Mouse (Mus musculus): Measurements from ENCODE around the gene Mrpl24. TPM values are rescaled to one million over a fixed set of nuclear protein-coding genes. Genes with fewer than 3 reads are reported as not detected.

Mrpl24 gene
- polyA plus RNA-seq, 1 experiment from 2014 or later, result 67.9 TPM

DNA sequence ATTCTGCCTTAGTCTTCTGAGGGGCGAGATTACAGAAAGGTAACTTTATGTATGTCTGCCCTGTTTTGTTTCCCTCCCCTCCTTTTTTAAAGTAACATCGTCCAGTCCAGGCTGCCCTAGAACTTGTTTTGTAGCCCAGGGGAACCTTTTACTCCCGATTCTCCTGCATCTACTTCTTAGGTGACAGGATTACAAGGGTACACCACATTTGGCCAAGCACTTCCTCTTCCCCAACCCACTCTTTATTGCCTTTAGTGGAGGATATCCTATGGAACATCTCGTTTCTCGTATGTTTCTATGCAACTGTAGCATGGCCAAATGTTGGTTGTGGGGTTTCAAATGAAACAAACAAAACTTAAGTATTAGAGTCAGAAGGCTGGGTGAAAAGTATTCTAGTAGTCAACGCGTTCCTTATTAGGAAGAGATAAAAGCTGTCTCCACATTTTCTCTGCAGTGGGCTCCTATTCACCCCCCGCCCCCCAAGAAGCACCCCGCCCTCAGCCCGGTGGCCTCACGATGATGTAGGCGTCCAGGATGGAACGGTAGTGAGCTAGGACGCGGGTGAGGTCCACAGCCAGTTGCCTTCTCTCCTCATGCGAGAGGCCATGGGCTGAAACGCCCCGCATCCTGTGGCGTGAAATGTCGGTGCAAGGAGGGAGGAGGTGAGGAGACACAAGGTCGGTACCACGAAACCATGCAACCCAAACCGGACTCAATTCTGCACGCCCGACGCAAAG, 10.2 kb downstream of the Mrpl24 start:
- no peaks in the 10 kb centered on the region for H3K9me3 ChIP-seq (ENCODE audit: control insufficient read depth, low read length)
- ATAC-seq (ENCODE audit: insufficient number of reproducible peaks, insufficient read depth, low FRiP score, low read depth), result 0 out of 2 replicates have a peak, but pooled peaks have one; percentile 14
- WGBS, result 6% methylated on average over 26 of the region's 26 CpGs
- H3K4me1 ChIP-seq (ENCODE audit: control insufficient read depth in 2 of 2, insufficient read depth in 2 of 2, low read length in 2 of 2), result peaks cover 3 to 13% of the 10 kb centered on the region in 2 experiments; a peak in 3 of 4 replicates
- H3K4me2 ChIP-seq (ENCODE audit: low read length), result peak overlapping the region; percentile 78
- H3K27me3 ChIP-seq (ENCODE audit: control insufficient read depth, insufficient read depth, low read length), result no peaks in the 10 kb centered on the region
- peaks cover 63% of the 10 kb centered on the region for H3K36me3 ChIP-seq (ENCODE audit: control insufficient read depth, insufficient read depth, low read length)
- peak overlapping the region; percentile 82 to 97 for H3K4me3 ChIP-seq (ENCODE audit: control insufficient read depth in 1 of 2, insufficient read depth in 1 of 2, low read depth in 1 of 2, low read length in 2 of 2)
- peak overlapping the region; percentile 72 to 85 for H3K27ac ChIP-seq (replicated peaks in 1 of 2; ENCODE audit: control insufficient read depth in 1 of 2, insufficient read depth in 1 of 2, low read depth in 2 of 2, low read length in 2 of 2)
- H3K9ac ChIP-seq (ENCODE audit: low read length), result peak overlapping the region; percentile 96

- peak within 1 kb of the TSS; percentile 87 for H3K4me2 ChIP-seq (ENCODE audit: low read length)
- no peaks in the 10 kb centered on the region for H3K9me3 ChIP-seq (ENCODE audit: control insufficient read depth, low read length)
- H3K4me1 ChIP-seq (ENCODE audit: control insufficient read depth in 2 of 2, insufficient read depth in 2 of 2, low read length in 2 of 2), result peaks cover 3 to 13% of the 10 kb centered on the region in 2 experiments; a peak in 3 of 4 replicates
- peak within 1 kb of the TSS; percentile 96 for H3K9ac ChIP-seq (ENCODE audit: low read length)
- H3K36me3 ChIP-seq (ENCODE audit: control insufficient read depth, insufficient read depth, low read length), result peaks cover 63% of the 10 kb centered on the region
- ATAC-seq (ENCODE audit: insufficient number of reproducible peaks, insufficient read depth, low FRiP score, low read depth), result peak; percentile 97
- peak within 1 kb of the TSS; percentile 72 to 90 for H3K27ac ChIP-seq (replicated peaks in 1 of 2; ENCODE audit: control insufficient read depth in 1 of 2, insufficient read depth in 1 of 2, low read depth in 2 of 2, low read length in 2 of 2)
- under 1% methylated on average over 63 of the region's 78 CpGs for WGBS
- peak within 1 kb of the TSS; percentile 82 to 97 for H3K4me3 ChIP-seq (ENCODE audit: control insufficient read depth in 1 of 2, insufficient read depth in 1 of 2, low read depth in 1 of 2, low read length in 2 of 2)
- H3K27me3 ChIP-seq (ENCODE audit: control insufficient read depth, insufficient read depth, low read length), result no peaks in the 10 kb centered on the region
Measured at GRCm38 (mm10) chr3:87930078-87930795, 10.9 kb downstream of the Mrpl24 start, which contains the start of the genes Isg20l2 and Rrnad1. Gene Isg20l2 (plus strand): TSS chr3:87930314. Gene Rrnad1 (minus strand): TSS chr3:87930717.

DNA sequence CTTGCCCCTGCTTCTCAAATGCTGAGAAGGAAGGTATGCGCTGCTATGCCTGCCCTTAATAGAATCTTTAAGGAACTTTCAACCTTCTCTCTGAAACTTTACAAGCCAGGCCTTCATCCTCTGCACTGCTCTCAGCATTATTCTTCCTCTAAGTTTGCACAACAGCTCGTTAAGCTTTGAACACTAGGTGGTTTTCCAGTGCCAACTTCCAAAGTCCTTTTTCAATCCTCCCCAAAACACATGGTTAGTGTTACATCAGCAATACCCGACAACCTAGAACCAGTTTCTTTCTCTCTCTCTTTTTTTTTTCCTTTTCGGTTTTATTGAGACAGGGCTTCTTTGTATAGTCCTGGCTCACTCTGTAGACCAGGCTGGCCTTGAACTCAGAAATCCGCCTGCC, 14.7 kb downstream of the Mrpl24 start:
- peaks cover 72% of the 10 kb centered on the region for H3K36me3 ChIP-seq (ENCODE audit: control insufficient read depth, insufficient read depth, low read length)
- no peaks in the 10 kb centered on the region for H3K9me3 ChIP-seq (ENCODE audit: control insufficient read depth, low read length)
- 85% methylated on average over 5 of the region's 5 CpGs for WGBS
- H3K27ac ChIP-seq (replicated peaks in 1 of 2; ENCODE audit: control insufficient read depth in 1 of 2, insufficient read depth in 1 of 2, low read depth in 2 of 2, low read length in 2 of 2), result no peak overlapping the region
- H3K4me3 ChIP-seq (ENCODE audit: control insufficient read depth in 1 of 2, insufficient read depth in 1 of 2, low read depth in 1 of 2, low read length in 2 of 2), result no peak overlapping the region
- H3K4me2 ChIP-seq (ENCODE audit: low read length), result no peak overlapping the region
- H3K4me1 ChIP-seq (ENCODE audit: control insufficient read depth in 2 of 2, insufficient read depth in 2 of 2, low read length in 2 of 2), result peaks cover 3 to 14% of the 10 kb centered on the region in 2 experiments; a peak in 3 of 4 replicates
- no peak overlapping the region for H3K9ac ChIP-seq (ENCODE audit: low read length)
- no peak for ATAC-seq (ENCODE audit: insufficient number of reproducible peaks, insufficient read depth, low FRiP score, low read depth)
- H3K27me3 ChIP-seq (ENCODE audit: control insufficient read depth, insufficient read depth, low read length), result no peaks in the 10 kb centered on the region

DNA sequence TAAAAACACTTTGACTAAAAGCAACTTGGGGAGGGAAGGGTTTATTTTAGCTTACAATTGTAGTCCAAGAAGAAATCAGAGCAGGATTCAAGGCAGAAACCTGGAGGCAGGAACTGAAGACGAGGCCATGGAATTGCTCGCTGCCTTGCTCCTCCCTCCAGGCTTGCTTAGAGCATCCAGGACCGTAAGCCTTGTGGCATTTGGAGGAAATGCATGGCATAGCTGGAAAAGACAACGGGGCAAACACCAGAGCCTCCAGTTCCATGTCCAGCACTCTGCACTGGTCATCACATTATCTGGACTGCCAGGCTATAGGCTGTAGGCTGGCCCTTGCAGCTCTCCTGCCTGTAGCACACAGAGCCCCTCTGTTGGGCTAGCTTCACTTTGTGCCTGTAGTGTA, 15.2 kb downstream of the Mrpl24 start:
- WGBS, result 53% methylated on average over 4 of the region's 4 CpGs
- peaks cover 0 to 9% of the 10 kb centered on the region in 2 experiments; a peak in 2 of 4 replicates for H3K4me1 ChIP-seq (ENCODE audit: control insufficient read depth in 2 of 2, insufficient read depth in 2 of 2, low read length in 2 of 2)

GRCm38 (mm10) chr3:87935201-87935600, 15.9 kb downstream of the Mrpl24 start:
- WGBS, result 87% methylated on average over 4 of the region's 4 CpGs
- H3K36me3 ChIP-seq (ENCODE audit: control insufficient read depth, insufficient read depth, low read length), result peaks cover 84% of the 10 kb centered on the region
- no peak overlapping the region for H3K4me2 ChIP-seq (ENCODE audit: low read length)

More for the DNA sequence above, 15.2 kb downstream of the Mrpl24 start:
- Histone ChIP-seq H3K9ac (ENCODE audit: low read length) (no peak overlapping the region), H3K27ac (replicated peaks in 1 of 2; ENCODE audit: control insufficient read depth in 1 of 2, insufficient read depth in 1 of 2, low read depth in 2 of 2, low read length in 2 of 2) (no peak overlapping the region), H3K36me3 (ENCODE audit: control insufficient read depth, insufficient read depth, low read length) (peaks cover 76% of the 10 kb centered on the region), H3K4me3 (ENCODE audit: control insufficient read depth in 1 of 2, insufficient read depth in 1 of 2, low read depth in 1 of 2, low read length in 2 of 2) (no peak overlapping the region), H3K27me3 (ENCODE audit: control insufficient read depth, insufficient read depth, low read length) (no peaks in the 10 kb centered on the region), H3K9me3 (ENCODE audit: control insufficient read depth, low read length) (no peaks in the 10 kb centered on the region), H3K4me2 (ENCODE audit: low read length) (no peak overlapping the region)
- no peak for ATAC-seq (ENCODE audit: insufficient number of reproducible peaks, insufficient read depth, low FRiP score, low read depth)

DNA sequence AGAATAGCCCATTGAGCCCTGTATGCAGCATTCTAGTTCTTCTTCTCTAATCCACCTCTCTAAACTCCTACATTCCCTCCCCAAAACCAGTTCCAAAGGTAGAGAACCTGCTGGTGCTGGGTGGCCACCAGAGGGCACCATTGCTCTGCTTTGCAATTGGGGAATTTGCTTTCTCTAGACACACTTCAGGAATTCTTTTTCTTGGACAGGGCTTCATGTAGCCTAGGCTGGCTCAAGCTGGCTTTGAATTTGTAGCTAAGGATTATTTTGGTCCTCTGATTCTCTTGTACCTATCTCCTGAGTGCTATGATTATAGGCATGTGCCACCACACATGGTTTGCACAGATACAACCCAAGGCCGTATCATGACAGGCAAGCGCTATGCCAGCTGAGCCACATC, 16.5 kb downstream of the Mrpl24 start:
- no peaks in the 10 kb centered on the region for H3K27me3 ChIP-seq (ENCODE audit: control insufficient read depth, insufficient read depth, low read length)
- 95% methylated on average over 2 of the region's 2 CpGs for WGBS
- peak overlapping the region; percentile 8; the same call in 1 of the 2 replicates for H3K9ac ChIP-seq (ENCODE audit: low read length)
- ATAC-seq (ENCODE audit: insufficient number of reproducible peaks, insufficient read depth, low FRiP score, low read depth), result no peak
- peaks cover 0 to 9% of the 10 kb centered on the region in 2 experiments; a peak in 2 of 4 replicates for H3K4me1 ChIP-seq (ENCODE audit: control insufficient read depth in 2 of 2, insufficient read depth in 2 of 2, low read length in 2 of 2)
- H3K27ac ChIP-seq (replicated peaks in 1 of 2; ENCODE audit: control insufficient read depth in 1 of 2, insufficient read depth in 1 of 2, low read depth in 2 of 2, low read length in 2 of 2), result no peak overlapping the region
- H3K9me3 ChIP-seq (ENCODE audit: control insufficient read depth, low read length), result no peaks in the 10 kb centered on the region
- H3K36me3 ChIP-seq (ENCODE audit: control insufficient read depth, insufficient read depth, low read length), result peaks cover 89% of the 10 kb centered on the region
- no peak overlapping the region for H3K4me3 ChIP-seq (ENCODE audit: control insufficient read depth in 1 of 2, insufficient read depth in 1 of 2, low read depth in 1 of 2, low read length in 2 of 2)
- no peak overlapping the region for H3K4me2 ChIP-seq (ENCODE audit: low read length)

More at GRCm38 (mm10) chr3:87935201-87935600, 15.9 kb downstream of the Mrpl24 start:
- Histone ChIP-seq H3K4me1 (ENCODE audit: control insufficient read depth in 2 of 2, insufficient read depth in 2 of 2, low read length in 2 of 2) (peaks cover 0 to 9% of the 10 kb centered on the region in 2 experiments; a peak in 2 of 4 replicates), H3K4me3 (ENCODE audit: control insufficient read depth in 1 of 2, insufficient read depth in 1 of 2, low read depth in 1 of 2, low read length in 2 of 2) (no peak overlapping the region), H3K9me3 (ENCODE audit: control insufficient read depth, low read length) (no peaks in the 10 kb centered on the region), H3K27me3 (ENCODE audit: control insufficient read depth, insufficient read depth, low read length) (no peaks in the 10 kb centered on the region), H3K27ac (replicated peaks in 1 of 2; ENCODE audit: control insufficient read depth in 1 of 2, insufficient read depth in 1 of 2, low read depth in 2 of 2, low read length in 2 of 2) (no peak overlapping the region), H3K9ac (ENCODE audit: low read length) (no peak overlapping the region)
- ATAC-seq (ENCODE audit: insufficient number of reproducible peaks, insufficient read depth, low FRiP score, low read depth), result no peak

DNA sequence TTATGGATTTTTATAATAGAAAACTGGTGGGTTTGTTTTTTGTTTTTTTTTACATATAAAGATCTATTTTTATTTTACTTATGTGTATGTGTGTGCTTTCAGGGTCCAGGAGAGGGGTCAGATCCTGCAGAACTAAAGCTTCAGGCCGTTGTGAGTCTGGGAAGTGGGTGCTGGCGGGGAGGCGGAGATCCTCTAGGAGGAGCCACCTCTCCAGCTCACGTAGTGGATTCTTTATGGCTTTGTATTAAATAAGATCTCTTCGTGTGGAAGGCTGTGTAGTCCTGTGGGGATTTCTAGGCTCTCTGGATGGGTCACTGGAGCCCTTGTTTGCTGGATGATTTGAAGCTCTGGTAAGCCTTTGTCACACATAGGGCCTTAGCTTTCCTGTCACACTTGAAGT, 21.3 kb downstream of the Mrpl24 start:
- Histone ChIP-seq H3K27me3 (ENCODE audit: control insufficient read depth, insufficient read depth, low read length) (no peaks in the 10 kb centered on the region), H3K9ac (ENCODE audit: low read length) (no peak overlapping the region), H3K36me3 (ENCODE audit: control insufficient read depth, insufficient read depth, low read length) (peaks cover 76% of the 10 kb centered on the region), H3K9me3 (ENCODE audit: control insufficient read depth, low read length) (no peaks in the 10 kb centered on the region), H3K4me2 (ENCODE audit: low read length) (no peak overlapping the region), H3K4me3 (ENCODE audit: control insufficient read depth in 1 of 2, insufficient read depth in 1 of 2, low read depth in 1 of 2, low read length in 2 of 2) (no peak overlapping the region), H3K4me1 (ENCODE audit: control insufficient read depth in 2 of 2, insufficient read depth in 2 of 2, low read length in 2 of 2) (peaks cover 0 to 3% of the 10 kb centered on the region in 2 experiments; a peak in 2 of 4 replicates), H3K27ac (replicated peaks in 1 of 2; ENCODE audit: control insufficient read depth in 1 of 2, insufficient read depth in 1 of 2, low read depth in 2 of 2, low read length in 2 of 2) (no peak overlapping the region)
- 77% methylated on average over 5 of the region's 5 CpGs for WGBS
- no peak for ATAC-seq (ENCODE audit: insufficient number of reproducible peaks, insufficient read depth, low FRiP score, low read depth)

Measured in heart, embryonic 14.5 days (tissue).